Mouse (Mus musculus): ENCODE data around the gene Zc3h10.
"Not testable (repeated sequence)": the region's sequence is repeated elsewhere in the genome, so short reads cannot be mapped to it uniquely, and the experiment has no call there.

Zc3h10 gene

DNA sequence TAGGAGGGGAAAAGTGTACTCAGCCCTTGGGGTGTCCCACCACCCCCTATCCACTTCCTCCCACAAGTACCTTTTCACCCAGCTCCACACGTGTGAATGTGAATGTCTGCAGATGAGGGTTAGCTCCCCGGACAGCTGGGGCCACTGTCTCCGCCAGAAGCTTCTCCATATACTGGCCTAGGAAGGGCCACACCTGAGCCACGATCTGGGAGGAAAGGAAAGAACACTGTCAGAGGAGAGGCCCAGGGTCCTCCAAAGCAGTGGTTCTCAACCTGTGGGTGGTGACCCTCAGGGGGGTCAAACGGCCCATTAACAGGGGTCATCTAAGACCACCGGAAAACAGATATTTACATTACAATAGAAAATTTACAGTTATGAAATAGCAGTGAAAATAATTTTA is 25.2 kb downstream of the Zc3h10 start:
- DNase-seq: no peak

DNA sequence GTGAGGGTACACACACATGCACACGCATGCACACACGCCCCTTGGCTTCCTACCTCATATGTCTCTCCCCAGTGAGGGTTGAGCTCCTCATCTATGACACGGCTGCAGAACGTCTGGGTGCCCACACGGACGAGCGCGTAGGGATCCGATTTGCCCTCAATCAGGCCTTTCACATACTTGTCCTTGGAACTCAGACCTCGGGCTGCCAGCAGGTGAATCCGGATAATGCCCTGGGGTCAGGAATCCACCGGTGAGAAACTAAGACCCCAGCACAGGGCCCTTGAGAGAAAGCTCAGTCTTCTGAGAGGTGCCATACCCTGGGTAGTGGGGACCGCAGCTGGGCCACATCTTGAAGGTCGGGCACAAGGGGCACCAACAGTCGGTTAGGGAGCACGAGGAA is 27.0 kb downstream of the Zc3h10 start:
- no peak for DNase-seq

DNA sequence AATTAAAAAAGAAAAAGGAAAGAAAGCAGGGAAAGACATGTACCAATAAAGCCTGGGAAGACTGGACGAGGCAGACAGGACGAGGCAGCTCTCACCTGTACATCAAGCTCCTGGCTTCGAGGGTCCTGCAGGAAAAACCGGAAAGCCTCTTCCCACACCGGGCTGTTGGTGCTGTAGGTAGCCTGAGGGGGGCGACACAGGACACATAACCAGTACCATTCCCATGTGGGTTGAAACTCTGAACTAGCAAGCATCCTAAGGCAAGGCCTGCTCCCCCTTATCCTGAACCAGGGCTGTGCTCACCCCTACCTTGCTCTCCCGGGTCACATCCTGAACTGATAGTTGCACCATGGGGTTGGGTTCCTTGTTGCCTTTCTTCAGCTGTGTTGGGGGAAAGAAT is 28.7 kb downstream of the Zc3h10 start:
- peak; percentile 58 for DNase-seq

- DNase-seq: no peak
These were observed 30.9 kb downstream of the Zc3h10 start for GRCm38 (mm10) chr10:128516677-128517076.

GRCm38 (mm10) chr10:128516029-128516428 is 31.5 kb downstream of the Zc3h10 start:
- no peak for DNase-seq

DNA sequence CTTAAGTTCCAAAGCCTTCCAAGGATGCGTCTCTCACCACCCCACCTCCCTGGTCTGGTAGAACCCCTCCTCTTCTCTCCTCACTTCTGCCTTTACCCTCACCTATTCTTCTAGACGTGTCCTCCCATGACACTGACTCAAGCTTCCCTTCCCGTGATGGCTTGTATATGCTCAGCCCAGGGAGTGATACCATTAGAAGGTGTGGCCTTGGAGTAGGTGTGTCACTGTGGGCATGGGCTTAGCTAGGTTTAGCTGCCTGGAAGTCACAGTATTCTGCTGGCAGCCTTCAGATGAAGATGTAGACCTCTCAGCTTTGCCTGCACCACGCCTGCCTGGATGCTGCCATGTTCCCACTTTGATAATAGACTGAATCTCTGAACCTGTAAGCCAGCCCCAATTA is 32.5 kb downstream of the Zc3h10 start:
- no peak for DNase-seq

DNA sequence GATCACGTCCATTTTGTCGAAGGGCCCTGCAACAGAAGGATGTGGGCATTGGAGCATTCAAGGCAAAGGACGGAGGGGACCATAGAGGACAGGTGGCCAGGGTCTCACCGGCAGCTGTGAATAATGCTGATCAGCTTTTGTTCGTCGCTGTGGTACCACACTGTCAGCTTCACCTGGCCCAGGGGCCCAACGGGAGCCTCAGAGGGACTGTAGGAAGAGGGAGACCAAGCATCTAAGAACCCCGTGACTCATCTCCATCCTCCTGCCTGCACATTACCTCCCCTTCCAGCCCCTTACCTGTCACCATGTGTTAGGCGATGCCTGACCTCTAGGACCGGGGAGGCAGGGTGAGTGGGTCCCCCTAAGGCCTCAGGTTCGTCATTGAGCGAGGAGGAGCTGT is 35.8 kb downstream of the Zc3h10 start:
- no peak for DNase-seq

- no peak for DNase-seq
These were observed 36.4 kb downstream of the Zc3h10 start for GRCm38 (mm10) chr10:128511189-128511588.

- DNase-seq: no peak
These were observed 37.3 kb downstream of the Zc3h10 start for GRCm38 (mm10) chr10:128510301-128510700.

- DNase-seq: no peak
These were observed 37.7 kb downstream of the Zc3h10 start for GRCm38 (mm10) chr10:128509831-128510230.

- no peak for DNase-seq
These were observed 38.4 kb downstream of the Zc3h10 start for GRCm38 (mm10) chr10:128509203-128509602.

GRCm38 (mm10) chr10:128508260-128508659 is 39.3 kb downstream of the Zc3h10 start:
- DNase-seq: no peak

DNA sequence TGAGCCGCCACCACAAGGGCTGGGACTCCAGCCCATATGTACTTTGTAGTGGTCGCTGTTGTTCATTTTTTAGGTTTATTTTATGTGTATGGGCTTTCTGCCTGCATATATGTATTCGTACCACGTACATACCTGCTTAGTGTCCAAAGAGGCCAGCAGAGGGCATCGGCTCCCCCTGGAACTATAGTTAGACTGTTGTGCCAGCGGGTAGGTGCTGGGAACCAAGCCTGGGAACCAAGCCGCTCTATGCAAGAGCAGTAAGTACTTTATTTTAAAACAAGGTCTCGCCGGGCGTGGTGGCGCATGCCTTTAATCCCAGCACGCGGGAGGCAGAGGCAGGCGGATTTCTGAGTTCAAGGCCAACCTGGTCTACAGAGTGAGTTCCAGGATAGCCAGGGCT is 41.6 kb downstream of the Zc3h10 start:
- no peak for DNase-seq

DNA sequence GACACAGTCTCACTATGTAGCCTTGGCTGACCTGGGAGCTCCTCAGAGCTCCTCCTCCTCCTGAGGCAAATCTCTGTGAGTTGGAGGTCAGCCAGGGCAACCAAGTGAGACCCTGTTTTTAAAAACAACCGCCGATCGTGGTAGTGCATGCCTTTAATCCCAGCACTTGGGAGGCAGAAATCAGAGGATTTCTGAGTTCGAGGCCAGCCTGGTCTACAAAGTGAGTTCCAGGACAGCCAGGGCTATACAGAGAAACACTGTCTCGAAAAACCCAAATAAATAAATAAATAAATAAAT is 42.3 kb downstream of the Zc3h10 start:
- not testable (repeated sequence) for DNase-seq

DNA sequence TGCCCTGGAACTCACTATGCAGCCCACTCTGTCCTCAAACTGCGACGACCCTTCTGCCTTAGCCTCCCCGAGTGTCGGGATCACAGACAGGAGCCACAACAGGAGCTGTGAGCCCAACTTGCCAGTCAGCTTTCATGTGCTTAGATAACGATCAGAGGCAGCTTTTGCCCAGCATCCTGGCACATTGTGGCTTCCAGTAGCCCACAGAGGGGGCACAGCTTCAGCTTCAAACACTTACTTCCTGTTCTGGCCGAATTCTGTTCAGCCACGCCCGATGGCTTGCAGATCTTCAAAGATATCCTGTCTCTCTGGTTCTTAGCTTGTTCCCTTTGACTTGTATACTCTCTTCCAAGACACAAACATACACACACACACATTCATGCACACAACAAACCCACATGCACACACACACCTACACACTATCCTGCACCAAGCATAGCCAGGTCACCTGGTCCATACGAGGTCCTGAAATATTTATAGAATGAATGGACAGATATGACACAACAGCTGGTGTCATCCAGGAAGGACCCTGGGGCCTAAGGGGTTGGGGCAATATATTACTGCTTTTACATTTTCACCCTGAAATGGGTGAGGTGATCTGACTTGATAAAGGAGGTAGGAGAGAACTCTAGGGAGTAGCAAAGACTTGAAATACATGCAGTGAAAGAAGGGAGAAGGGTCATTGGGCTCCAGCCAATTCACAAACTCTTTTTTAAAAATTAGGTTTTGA is 42.8 kb downstream of the Zc3h10 start:
- peak; percentile 31 for DNase-seq

DNA sequence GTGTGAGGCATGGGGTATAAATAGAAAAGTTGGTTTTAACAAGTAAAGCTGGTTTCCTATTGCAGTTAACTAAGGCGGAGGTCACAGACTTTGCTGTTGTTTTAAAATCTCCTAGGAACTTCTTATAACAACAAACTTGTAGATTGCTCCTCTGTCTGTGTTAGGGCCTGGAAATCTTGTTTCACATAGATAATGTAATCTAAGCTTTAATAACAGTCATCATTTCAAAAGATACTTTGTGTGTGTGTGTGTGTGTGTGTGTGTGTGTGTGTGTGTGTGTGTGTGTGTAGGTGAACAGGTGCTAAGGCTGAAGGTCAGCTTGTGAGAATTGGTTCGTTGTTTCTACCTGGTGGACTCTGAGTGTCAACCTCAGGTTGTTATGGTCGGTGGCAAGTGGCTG is 43.6 kb downstream of the Zc3h10 start:
- DNase-seq: no peak

DNA sequence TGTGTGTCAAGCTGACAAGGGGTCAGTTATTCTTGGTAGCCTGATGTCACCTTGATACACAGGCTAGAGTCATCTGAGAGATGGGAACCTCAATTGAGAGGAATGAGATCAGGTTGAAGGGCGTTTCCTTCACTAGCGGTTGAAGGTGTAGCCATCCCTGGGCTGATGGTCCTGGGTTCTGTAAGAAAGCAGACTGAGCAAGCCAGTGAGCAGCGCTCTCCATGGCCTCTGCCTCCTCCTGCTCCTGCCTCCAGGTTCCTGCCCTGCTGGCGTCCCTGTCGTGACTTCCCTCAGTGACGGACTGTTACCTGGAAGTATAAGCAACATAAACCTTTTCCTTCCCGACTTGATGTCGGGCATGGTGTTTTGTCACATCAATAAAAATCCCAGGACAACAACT is 44.0 kb downstream of the Zc3h10 start:
- no peak for DNase-seq

GRCm38 (mm10) chr10:128502341-128502740 is 45.2 kb downstream of the Zc3h10 start:
- no peak for DNase-seq

DNA sequence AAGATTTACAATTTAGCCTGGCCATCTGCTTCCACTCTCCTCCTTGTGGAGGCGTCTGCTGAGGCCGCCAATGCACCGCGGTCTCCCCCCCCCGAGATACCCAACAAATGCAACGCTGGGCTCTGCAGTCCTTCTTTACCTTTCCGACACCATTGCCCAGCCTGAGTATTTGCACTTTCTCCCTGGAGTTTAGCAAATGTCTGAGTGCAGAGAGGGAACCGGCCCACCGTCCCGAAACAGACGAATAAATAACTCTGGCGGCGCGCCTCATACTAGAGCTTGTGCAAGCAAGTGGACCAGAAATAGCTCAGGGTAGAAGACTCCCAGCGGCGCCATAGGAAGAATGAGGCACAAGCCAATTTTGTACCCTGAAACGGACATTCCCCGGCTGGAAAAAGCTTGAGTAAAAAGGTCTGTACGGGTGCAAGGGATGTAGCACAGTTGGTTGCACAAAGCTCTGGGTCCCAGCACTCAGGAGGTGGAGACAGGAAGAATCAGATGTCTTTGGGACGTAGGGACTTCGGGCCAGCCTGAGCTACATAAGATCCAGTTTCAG is 48.4 kb downstream of the Zc3h10 start:
- DNase-seq: peak; percentile 67

DNA sequence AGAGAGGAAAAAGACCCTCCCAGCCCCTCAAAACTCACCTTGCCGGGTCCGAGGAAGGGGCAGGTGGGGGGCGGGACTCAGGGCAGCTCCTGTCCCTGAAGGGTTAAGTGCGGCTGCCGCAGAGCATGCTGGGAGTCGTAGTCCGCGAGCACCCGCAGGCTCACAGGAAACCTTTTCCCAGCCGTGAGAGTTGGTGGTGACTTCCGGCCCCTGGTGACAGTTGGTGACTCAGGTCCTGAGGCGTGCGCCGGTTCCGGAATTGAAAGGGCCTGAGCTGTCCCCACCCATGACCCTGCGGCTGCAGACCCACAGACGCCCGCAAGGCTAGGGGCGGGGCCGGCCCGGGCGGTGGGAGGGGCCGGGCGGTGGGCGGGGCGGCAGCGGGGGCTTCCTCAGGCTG is 49.0 kb downstream of the Zc3h10 start, which contains the start of gene Myl6b:
TSS of gene Myl6b (minus strand) at position 96 of the 400 bp plus-strand sequence.
- peak; percentile 96 for DNase-seq

GRCm38 (mm10) chr10:128497134-128497737 is 50.3 kb downstream of the Zc3h10 start:
- no peak for DNase-seq

GRCm38 (mm10) chr10:128496509-128497077 is 51.0 kb downstream of the Zc3h10 start:
- no peak for DNase-seq

- no peak for DNase-seq
These were observed 51.7 kb downstream of the Zc3h10 start for GRCm38 (mm10) chr10:128495903-128496302.

- no peak for DNase-seq
These were observed 52.3 kb downstream of the Zc3h10 start for GRCm38 (mm10) chr10:128495270-128495669.

Measured in lung, postnatal 14 days (tissue).